Mouse (Mus musculus): ENCODE measurements around the gene Slc15a2. TPM values are rescaled to one million over a fixed set of nuclear protein-coding genes. Genes with fewer than 3 reads are reported as not detected.

Slc15a2 gene
- polyA plus RNA-seq, 1 experiment from 2014 or later = 1.7 TPM

DNA sequence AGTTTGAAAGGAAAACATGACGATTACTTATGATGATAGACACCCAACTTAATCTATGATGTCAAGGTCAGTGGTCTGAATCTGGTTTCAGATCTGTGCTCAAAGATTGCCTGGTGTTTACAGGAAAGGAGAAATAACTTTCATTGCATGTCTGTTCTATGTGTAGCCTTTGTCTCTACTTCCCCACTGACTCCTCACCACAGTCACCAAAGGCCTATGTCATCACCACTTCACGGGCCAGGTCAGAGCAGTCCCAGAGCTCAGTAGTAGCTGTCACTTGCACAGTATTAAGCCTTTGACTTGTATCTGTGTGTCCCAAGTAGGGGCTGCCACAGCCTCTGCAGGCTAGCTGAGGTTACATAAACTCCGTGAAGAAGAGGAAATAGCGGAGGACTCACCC is 67.3 kb downstream of the Slc15a2 start:
- Histone ChIP-seq H3K4me2 (no peak overlapping the region), H3K36me3 (ENCODE audit: control insufficient read depth, insufficient read depth, low read length) (no peaks in the 10 kb centered on the region), H3K9me3 (ENCODE audit: control insufficient read depth, low read length) (no peaks in the 10 kb centered on the region), H3K4me1 (ENCODE audit: control insufficient read depth, insufficient read depth, low read length) (no peaks in the 10 kb centered on the region), H3K27ac (ENCODE audit: low read depth, low read length) (no peak overlapping the region), H3K27me3 (ENCODE audit: control insufficient read depth, insufficient read depth, low read length) (no peaks in the 10 kb centered on the region), H3K4me3 (ENCODE audit: low read depth, low read length) (no peak overlapping the region), H3K9ac (ENCODE audit: low read length) (no peak overlapping the region)
- DNase-seq (ENCODE audit: low spot score, missing footprints) (no peak), ATAC-seq (ENCODE audit: low FRiP score) (no peak)
- 89% methylated on average over 4 of the region's 4 CpGs for WGBS

DNA sequence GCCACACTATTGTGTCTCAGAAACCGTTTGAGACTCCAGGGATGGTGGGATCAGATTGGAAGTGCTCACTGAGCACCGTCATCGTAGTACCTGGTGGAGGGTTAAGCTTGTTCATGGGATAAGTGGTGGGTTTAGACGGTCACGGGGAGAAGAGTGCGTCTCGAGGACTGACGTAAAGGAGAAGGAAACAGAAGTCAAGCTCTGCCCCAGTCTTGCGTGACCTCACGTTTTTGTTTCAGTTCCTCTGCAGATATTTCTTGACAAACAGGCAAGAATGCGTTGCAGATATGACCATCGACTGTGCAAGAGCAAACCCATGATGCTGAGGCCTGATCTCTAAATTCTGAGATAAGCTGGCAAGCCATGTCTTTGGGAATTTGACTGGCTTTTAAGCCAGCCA is 73.0 kb downstream of the Slc15a2 start:
- 91% methylated on average over 12 of the region's 12 CpGs for WGBS
- H3K4me2 ChIP-seq = no peak overlapping the region
- DNase-seq (ENCODE audit: low spot score, missing footprints) (no peak), ATAC-seq (ENCODE audit: low FRiP score) (no peak)
- H3K36me3 ChIP-seq (ENCODE audit: control insufficient read depth, insufficient read depth, low read length) = no peaks in the 10 kb centered on the region
- no peak overlapping the region for H3K4me3 ChIP-seq (ENCODE audit: low read depth, low read length)
- no peak overlapping the region for H3K9ac ChIP-seq (ENCODE audit: low read length)
- H3K27ac ChIP-seq (ENCODE audit: low read depth, low read length) = no peak overlapping the region
- H3K4me1 ChIP-seq (ENCODE audit: control insufficient read depth, insufficient read depth, low read length) = no peaks in the 10 kb centered on the region
- no peaks in the 10 kb centered on the region for H3K27me3 ChIP-seq (ENCODE audit: control insufficient read depth, insufficient read depth, low read length)
- H3K9me3 ChIP-seq (ENCODE audit: control insufficient read depth, low read length) = no peaks in the 10 kb centered on the region

DNA sequence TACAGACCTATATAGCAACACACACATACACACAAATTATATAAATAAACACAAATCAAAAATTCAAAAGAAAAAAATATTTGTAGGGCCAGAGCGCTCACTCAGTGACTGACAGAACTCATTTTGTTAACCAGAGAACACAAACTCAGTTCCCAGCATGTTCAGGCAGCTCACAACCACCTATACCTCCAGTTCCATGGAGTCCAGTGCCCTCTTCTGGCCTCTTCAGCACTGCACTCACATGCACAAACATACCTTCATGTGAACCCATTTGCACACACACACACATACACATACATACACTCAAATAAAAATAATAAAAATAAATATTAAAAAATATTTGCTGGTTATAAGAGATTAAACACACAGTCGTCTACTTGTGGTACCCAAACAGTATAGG is 74.0 kb downstream of the Slc15a2 start:
- Histone ChIP-seq H3K4me3 (ENCODE audit: low read depth, low read length) (no peak overlapping the region), H3K36me3 (ENCODE audit: control insufficient read depth, insufficient read depth, low read length) (no peaks in the 10 kb centered on the region), H3K9me3 (ENCODE audit: control insufficient read depth, low read length) (no peaks in the 10 kb centered on the region), H3K4me1 (ENCODE audit: control insufficient read depth, insufficient read depth, low read length) (no peaks in the 10 kb centered on the region), H3K27me3 (ENCODE audit: control insufficient read depth, insufficient read depth, low read length) (no peaks in the 10 kb centered on the region), H3K9ac (ENCODE audit: low read length) (no peak overlapping the region), H3K4me2 (no peak overlapping the region), H3K27ac (ENCODE audit: low read depth, low read length) (no peak overlapping the region)
- DNase-seq (ENCODE audit: low spot score, missing footprints) (no peak), ATAC-seq (ENCODE audit: low FRiP score) (no peak)
- WGBS = 94% methylated on average over 2 of the region's 2 CpGs

DNA sequence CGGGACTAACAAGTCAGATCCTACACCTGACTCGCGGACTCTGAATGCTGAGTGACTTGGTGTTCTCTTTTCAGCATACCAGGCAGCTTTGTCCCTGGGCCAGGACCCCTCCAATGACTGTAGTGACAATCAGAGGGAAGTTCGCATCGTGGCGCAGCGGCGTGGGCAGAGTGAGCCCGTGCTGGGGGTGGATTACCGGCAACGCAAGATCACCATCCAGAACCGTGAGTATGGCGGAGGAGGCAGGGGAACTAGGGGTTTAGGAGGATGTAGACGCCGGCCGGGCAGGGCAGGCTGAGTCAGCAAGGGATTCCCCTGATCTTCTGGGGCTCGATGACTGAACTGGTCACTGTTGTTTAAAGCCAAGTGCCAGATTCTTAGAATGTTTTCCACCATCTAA is 75.4 kb downstream of the Slc15a2 start:
- H3K27ac ChIP-seq (ENCODE audit: low read depth, low read length) = no peak overlapping the region
- WGBS = 93% methylated on average over 17 of the region's 17 CpGs

DNA sequence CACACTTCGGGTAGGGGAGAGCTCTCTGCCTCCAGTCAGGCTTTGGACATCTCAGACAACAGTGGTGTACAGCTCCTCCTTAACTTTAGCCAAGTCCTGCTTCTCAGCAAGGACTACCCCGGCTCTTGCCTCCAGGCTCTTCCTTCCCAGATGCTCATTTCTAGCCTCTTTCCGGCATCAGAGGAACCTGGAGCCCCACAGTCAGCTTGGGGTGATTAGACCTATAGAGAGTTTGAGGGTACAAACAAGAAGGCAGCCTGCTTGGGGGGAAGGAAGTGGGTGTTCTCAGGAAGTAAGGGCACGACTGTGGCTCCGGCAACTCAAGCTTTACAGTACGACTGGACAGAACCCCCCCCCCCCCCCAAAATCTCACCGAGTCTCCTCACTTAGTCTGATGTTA is 76.0 kb downstream of the Slc15a2 start:
- WGBS = 87% methylated on average over 7 of the region's 7 CpGs
- Histone ChIP-seq H3K9me3 (ENCODE audit: control insufficient read depth, low read length) (no peaks in the 10 kb centered on the region), H3K36me3 (ENCODE audit: control insufficient read depth, insufficient read depth, low read length) (no peaks in the 10 kb centered on the region), H3K9ac (ENCODE audit: low read length) (no peak overlapping the region), H3K4me1 (ENCODE audit: control insufficient read depth, insufficient read depth, low read length) (no peaks in the 10 kb centered on the region), H3K27ac (ENCODE audit: low read depth, low read length) (no peak overlapping the region), H3K4me2 (no peak overlapping the region), H3K27me3 (ENCODE audit: control insufficient read depth, insufficient read depth, low read length) (no peaks in the 10 kb centered on the region), H3K4me3 (ENCODE audit: low read depth, low read length) (no peak overlapping the region)
- ATAC-seq (ENCODE audit: low FRiP score) (no peak), DNase-seq (ENCODE audit: low spot score, missing footprints) (peak; percentile 51)

More for the DNA sequence above, 75.4 kb downstream of the Slc15a2 start:
- Histone ChIP-seq H3K4me3 (ENCODE audit: low read depth, low read length) (no peak overlapping the region), H3K9me3 (ENCODE audit: control insufficient read depth, low read length) (no peaks in the 10 kb centered on the region), H3K9ac (ENCODE audit: low read length) (no peak overlapping the region), H3K27me3 (ENCODE audit: control insufficient read depth, insufficient read depth, low read length) (no peaks in the 10 kb centered on the region), H3K4me2 (no peak overlapping the region), H3K4me1 (ENCODE audit: control insufficient read depth, insufficient read depth, low read length) (no peaks in the 10 kb centered on the region), H3K36me3 (ENCODE audit: control insufficient read depth, insufficient read depth, low read length) (no peaks in the 10 kb centered on the region)
- ATAC-seq (ENCODE audit: low FRiP score) (no peak), DNase-seq (ENCODE audit: low spot score, missing footprints) (peak; percentile 33)

DNA sequence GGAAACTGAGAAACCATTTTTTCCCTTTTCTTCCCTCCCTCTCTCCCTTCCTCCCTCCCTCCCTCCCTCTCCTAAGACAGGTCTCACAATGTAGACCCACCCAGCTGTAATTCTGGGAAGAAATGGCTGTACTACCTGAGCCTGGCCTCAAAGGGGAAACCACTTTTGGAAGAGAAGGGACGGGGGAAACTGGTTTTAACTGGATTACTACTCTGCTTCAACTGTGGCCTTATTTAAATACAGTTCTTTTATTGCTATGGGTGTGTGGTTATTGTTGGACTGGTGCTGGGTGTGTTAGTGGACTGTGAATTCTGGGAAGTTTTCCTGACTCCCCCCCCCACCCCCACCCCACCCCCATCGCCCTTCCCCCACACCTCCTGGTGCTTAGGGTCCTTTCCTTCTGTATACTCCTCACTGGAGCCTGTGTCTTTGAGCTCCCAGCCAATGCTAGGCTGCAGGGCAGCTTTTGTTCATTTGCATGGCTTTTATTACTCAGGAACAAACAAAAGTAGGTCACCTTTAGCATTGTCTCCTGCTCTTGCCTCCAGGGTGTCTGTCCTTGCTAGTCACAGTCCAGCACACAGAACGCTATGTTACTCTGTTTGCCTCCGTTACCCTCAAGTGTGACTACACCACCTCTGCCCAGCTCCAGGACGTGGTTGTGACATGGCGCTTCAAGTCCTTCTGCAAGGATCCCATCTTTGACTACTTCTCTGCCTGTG is 76.9 kb downstream of the Slc15a2 start:
- DNase-seq (ENCODE audit: low spot score, missing footprints) = peak; percentile 33
- no peak for ATAC-seq (ENCODE audit: low FRiP score)
- no peaks in the 10 kb centered on the region for H3K36me3 ChIP-seq (ENCODE audit: control insufficient read depth, insufficient read depth, low read length)
- no peak overlapping the region for H3K4me3 ChIP-seq (ENCODE audit: low read depth, low read length)
- no peak overlapping the region for H3K9ac ChIP-seq (ENCODE audit: low read length)
- H3K4me2 ChIP-seq = no peak overlapping the region
- 74% methylated on average over 6 of the region's 6 CpGs for WGBS
- H3K27ac ChIP-seq (ENCODE audit: low read depth, low read length) = no peak overlapping the region
- no peaks in the 10 kb centered on the region for H3K4me1 ChIP-seq (ENCODE audit: control insufficient read depth, insufficient read depth, low read length)
- H3K27me3 ChIP-seq (ENCODE audit: control insufficient read depth, insufficient read depth, low read length) = no peaks in the 10 kb centered on the region
- H3K9me3 ChIP-seq (ENCODE audit: control insufficient read depth, low read length) = no peaks in the 10 kb centered on the region

DNA sequence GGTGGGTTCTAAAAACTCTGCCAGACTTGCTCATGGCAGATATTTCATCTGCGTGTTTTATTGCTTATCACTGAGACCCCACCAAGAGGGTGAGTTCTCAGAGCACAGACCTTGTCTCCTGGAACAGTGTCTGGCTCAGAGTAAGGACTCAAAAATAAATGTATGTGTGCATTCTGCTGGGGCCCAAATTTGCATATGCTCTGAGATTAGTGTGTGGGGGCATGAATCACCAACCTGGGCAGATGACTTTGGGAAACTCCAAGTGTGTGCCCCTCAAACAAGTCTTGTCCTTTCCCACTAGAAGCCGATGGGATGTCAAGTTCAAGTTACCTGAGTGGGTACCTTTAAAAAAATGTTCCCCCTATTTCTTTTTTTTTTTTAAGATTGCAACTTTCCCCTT is 84.3 kb downstream of the Slc15a2 start:
- H3K4me2 ChIP-seq = no peak overlapping the region
- H3K36me3 ChIP-seq (ENCODE audit: control insufficient read depth, insufficient read depth, low read length) = no peaks in the 10 kb centered on the region
- DNase-seq (ENCODE audit: low spot score, missing footprints) = no peak
- H3K4me1 ChIP-seq (ENCODE audit: control insufficient read depth, insufficient read depth, low read length) = no peaks in the 10 kb centered on the region
- no peak overlapping the region for H3K4me3 ChIP-seq (ENCODE audit: low read depth, low read length)
- no peaks in the 10 kb centered on the region for H3K27me3 ChIP-seq (ENCODE audit: control insufficient read depth, insufficient read depth, low read length)
- H3K9me3 ChIP-seq (ENCODE audit: control insufficient read depth, low read length) = no peaks in the 10 kb centered on the region
- 83% methylated on average over 2 of the region's 2 CpGs for WGBS
- H3K27ac ChIP-seq (ENCODE audit: low read depth, low read length) = no peak overlapping the region
- ATAC-seq (ENCODE audit: low FRiP score) = no peak
- H3K9ac ChIP-seq (ENCODE audit: low read length) = no peak overlapping the region

Small RNA genes lying within 50 kb of the gene (microRNA-seq; reads per million reads assigned to microRNA genes)
- not detected for gene Gm22617

Other genes with a start within 250 kb of the Slc15a2 start
- gene Casr, start 222.8 kb downstream of the Slc15a2 start, polyA plus RNA-seq (2014; fragmentation: Nextera tagmentation; extraction: Ambion mirVana) = 0.20 TPM in 1 of 2 replicates, not detected in the other
- gene Cd86, start 118.9 kb downstream of the Slc15a2 start, polyA plus RNA-seq (2014; fragmentation: Nextera tagmentation; extraction: Ambion mirVana) = 1.6 and 2.3 TPM in 2 replicates
- 0.05 TPM in 1 of 2 replicates, not detected in the other for gene Ildr1, start 91.0 kb downstream of the Slc15a2 start, polyA plus RNA-seq (2014; fragmentation: Nextera tagmentation; extraction: Ambion mirVana)
- gene Iqcb1, start 43.4 kb upstream of the Slc15a2 start, polyA plus RNA-seq (2014; fragmentation: Nextera tagmentation; extraction: Ambion mirVana) = 73.6 and 85.6 TPM in 2 replicates
- gene Eaf2, start 90.0 kb upstream of the Slc15a2 start, polyA plus RNA-seq (2014; fragmentation: Nextera tagmentation; extraction: Ambion mirVana) = 0.86 and 1.9 TPM in 2 replicates
- 78.4 and 84.6 TPM in 2 replicates for gene Golgb1, start 90.2 kb upstream of the Slc15a2 start, polyA plus RNA-seq (2014; fragmentation: Nextera tagmentation; extraction: Ambion mirVana)
- gene Hcls1, start 150.0 kb upstream of the Slc15a2 start, polyA plus RNA-seq (2014; fragmentation: Nextera tagmentation; extraction: Ambion mirVana) = 1.1 TPM in 2 replicates
- 0.03 TPM in 1 of 2 replicates, not detected in the other for gene Fbxo40, start 205.5 kb upstream of the Slc15a2 start, polyA plus RNA-seq (2014; fragmentation: Nextera tagmentation; extraction: Ambion mirVana)
- 11.0 and 11.7 TPM in 2 replicates for gene Polq, start 226.8 kb upstream of the Slc15a2 start, polyA plus RNA-seq (2014; fragmentation: Nextera tagmentation; extraction: Ambion mirVana)

Data from midbrain, embryonic 11.5 days (tissue).